Mouse (Mus musculus): ENCODE data around the gene Tmem239.

Tmem239 gene

DNA sequence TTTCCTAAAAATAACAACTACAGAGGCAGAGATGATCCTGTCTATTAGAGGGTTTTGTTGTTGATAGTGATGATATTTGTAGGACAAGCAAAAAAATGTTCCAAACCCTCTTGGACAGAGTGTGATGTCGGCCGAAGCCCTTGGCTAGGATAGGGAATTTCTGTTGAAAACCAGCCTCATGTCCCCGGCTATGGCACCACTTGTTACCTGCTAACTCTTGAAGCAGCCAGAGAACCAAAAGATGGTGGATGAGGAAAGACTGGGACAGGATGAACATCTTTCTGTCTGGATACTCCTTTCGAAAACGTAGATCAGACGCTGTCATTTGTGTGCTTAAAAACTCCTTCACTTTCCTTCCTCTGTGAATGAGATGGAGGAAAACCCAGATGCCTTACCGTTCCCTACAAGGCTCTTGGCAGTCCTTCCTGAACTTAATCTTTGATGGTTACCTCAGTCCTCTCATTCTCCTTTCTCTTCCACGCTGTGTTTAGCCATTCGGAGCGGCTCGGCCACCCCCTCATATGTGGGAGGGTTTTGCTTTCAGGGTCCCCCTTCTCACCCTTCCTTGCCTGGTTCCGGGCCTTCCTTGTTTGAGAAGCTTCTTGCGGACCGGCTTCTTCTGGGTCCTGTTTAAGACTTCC is 44.9 kb downstream of the Tmem239 start:
- DNase-seq (ENCODE audit: low spot score in 2 of 2), result no peak

DNA sequence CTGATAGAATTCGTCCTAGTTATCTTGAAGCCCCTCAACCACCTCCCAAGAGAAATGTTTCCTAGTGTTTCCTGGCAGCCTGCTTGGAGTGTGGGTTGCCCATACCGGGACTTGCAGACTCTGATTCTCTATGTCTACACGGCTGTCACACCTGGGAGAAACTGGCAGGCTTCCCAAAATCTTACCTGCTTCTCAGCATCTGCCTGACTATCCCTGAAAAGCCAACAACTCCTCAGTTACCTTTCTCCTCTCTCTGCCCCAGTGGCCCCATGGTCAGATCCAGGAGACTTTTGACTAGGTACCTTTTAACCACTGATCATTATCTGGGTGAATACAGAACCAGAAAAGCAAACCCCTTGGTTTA is 45.4 kb downstream of the Tmem239 start:
- no peak for DNase-seq (ENCODE audit: low spot score in 2 of 2)

DNA sequence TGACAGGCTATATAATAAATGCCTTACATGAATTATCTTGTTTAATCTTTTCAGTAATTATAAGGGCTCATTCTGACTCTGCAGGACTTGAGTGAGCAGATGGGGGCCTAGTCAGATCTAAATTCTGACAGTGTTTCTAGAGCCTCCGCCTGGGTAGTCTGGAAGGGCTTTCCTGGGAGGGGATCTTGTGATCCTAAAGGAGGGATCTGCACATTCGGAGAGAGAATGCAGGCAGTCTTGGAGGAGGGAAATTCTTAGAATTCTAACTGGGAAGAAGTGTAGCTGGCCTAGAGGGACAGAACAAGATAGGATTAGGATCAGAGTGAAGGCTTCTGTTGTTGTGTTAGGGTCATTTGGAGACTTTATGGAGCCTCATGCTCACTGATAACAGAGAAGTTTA is 46.0 kb downstream of the Tmem239 start:
- no peak for DNase-seq (ENCODE audit: low spot score in 2 of 2)

DNA sequence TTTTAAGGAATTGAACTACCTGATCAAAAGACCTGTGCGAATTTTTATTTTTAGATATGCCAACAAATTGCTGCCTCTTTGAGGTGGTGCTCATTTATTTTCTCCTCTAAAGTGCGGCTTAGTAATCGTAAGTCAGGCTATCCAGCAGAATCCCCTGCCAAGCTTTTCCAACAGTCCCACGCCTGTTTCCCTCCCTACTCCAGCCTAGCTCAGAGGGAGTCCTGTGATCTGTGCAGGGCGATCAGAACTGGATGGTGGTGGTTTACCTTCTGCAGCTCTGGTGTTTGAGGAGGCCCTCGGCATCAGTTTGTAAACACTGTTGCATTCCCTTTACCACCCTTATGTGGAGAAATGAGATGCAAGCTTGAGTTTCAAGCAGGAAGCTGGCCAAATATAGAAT is 47.1 kb downstream of the Tmem239 start:
- no peak for DNase-seq (ENCODE audit: low spot score in 2 of 2)

DNA sequence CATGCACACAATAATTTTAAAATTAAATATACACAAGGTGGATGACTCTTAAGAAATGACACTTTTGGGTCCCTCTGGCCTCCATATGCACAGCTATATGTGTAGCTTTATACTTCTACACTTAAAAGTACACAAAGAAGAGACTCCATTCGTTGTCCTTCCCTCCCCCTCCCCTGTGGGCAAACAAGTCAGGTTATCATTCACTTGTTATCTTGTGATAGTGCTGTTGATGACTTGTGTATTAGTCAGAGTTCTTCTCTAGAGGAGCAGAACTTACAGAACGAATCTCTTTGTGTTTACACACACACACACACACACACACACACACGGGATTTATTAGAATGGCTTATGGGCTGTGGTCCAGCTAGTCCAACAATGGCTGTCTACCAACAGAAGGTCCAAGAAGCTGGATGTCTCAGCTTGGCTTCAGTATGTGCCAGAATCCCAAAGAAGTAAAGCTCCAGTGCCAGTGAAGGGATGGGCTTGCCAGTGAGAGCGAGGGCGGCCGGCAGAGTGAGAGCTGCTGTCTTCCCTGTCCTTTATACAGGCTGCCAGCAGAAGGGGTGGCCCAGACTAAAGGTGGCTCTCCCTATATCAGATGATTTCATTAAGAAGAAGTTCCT is 48.6 kb downstream of the Tmem239 start:
- DNase-seq (ENCODE audit: low spot score in 2 of 2), result no peak
